In genomic region chr5:53646669-53647068, GRCm38 (mm10) we compare ENCODE assay signal across 26 mouse cellular contexts.
DNase-seq lines count a peak whose midpoint lies in the region; ATAC-seq and TF ChIP-seq lines count a peak whose summit lies in the region.
"Had no signal": no experiment of that assay in that cellular context is flagged by ENCODE, and none has a peak within 500 bp of the region (broad histone marks: within the 10 kb centered on the region; RNA-seq: fewer than 3 reads in every experiment).

No protein-coding gene starts in this region.

- TF ChIP-seq CTCF in liver, postnatal 0 days (IDR thresholded peaks at IDR 0.05; ENCODE audit: low read depth): no peak
- no peak for TF ChIP-seq CTCF in lung, postnatal 0 days (IDR thresholded peaks at IDR 0.05)
- no peak for TF ChIP-seq CTCF in stomach, postnatal 0 days (IDR thresholded peaks at IDR 0.05; ENCODE audit: low read depth)

- H3K9ac ChIP-seq in liver, postnatal 0 days (replicated peaks): no peak overlapping the region
- H3K9ac ChIP-seq in lung, postnatal 0 days (replicated peaks; ENCODE audit: low read depth): no peak overlapping the region
- H3K9ac ChIP-seq in stomach, postnatal 0 days (ENCODE audit: low read length): no peak overlapping the region
- H3K9ac ChIP-seq: forebrain, embryonic 13.5 days; heart, embryonic 12.5 days; heart, embryonic 15.5 days; hindbrain, embryonic 13.5 days had no signal

- no peak overlapping the region for H3K4me2 ChIP-seq in liver, postnatal 0 days (ENCODE audit: low read depth, low read length)
- no peak overlapping the region for H3K4me2 ChIP-seq in lung, postnatal 0 days (replicated peaks; ENCODE audit: low read depth, low read length)
- no peak overlapping the region for H3K4me2 ChIP-seq in stomach, postnatal 0 days (replicated peaks; ENCODE audit: low read depth)
- H3K4me2 ChIP-seq: forebrain, embryonic 13.5 days; heart, embryonic 12.5 days; heart, embryonic 15.5 days; hindbrain, embryonic 13.5 days had no signal

- no peak for DNase-seq in liver, postnatal 0 days
- no peak for DNase-seq in liver
- peak; percentile 70 for DNase-seq in lung, postnatal 0 days (ENCODE audit: low spot score)
- DNase-seq in lung, postnatal 36 days: no peak
- DNase-seq in stomach, postnatal 0 days (ENCODE audit: low spot score): peak; percentile 38
- no peak for DNase-seq in spleen, adult 12 weeks (ENCODE audit: low spot score)
- DNase-seq: adrenal gland, adult 8-10 months; adrenal gland, postnatal 25 days; B cell, adult 2 months; cerebellum, adult 11-12 months; cerebellum, adult 8-10 months; cerebellum, postnatal 14 days; gastrocnemius, postnatal 10 days; gastrocnemius, postnatal 36 days; heart, adult 11 months; heart, postnatal 10 days; heart, postnatal 36 days had no signal

- WGBS in liver, postnatal 0 days (ENCODE audit: insufficient replicate concordance): 69% methylated on average over 4 of the region's 9 CpGs
- WGBS in lung, postnatal 0 days: 32% methylated on average over 5 of the region's 9 CpGs
- 34% methylated on average over 4 of the region's 9 CpGs for WGBS in stomach, postnatal 0 days

- TF ChIP-seq EP300 in liver, postnatal 0 days (IDR thresholded peaks at IDR 0.05; ENCODE audit: low read depth): no peak
- TF ChIP-seq EP300 in lung, postnatal 0 days (IDR thresholded peaks at IDR 0.05): no peak
- TF ChIP-seq EP300 in stomach, postnatal 0 days (optimal IDR thresholded peaks at IDR 0.05): no peak

- no peak overlapping the region for H3K4me3 ChIP-seq in liver, postnatal 0 days (ENCODE audit: low read depth, low read length)
- H3K4me3 ChIP-seq in lung, postnatal 0 days (ENCODE audit: low read depth, low read length): no peak overlapping the region
- no peak overlapping the region for H3K4me3 ChIP-seq in stomach, postnatal 0 days (ENCODE audit: low read depth, low read length)
- H3K4me3 ChIP-seq: forebrain, embryonic 10.5 days; forebrain, embryonic 13.5 days; heart, embryonic 12.5 days; heart, embryonic 15.5 days; hindbrain, embryonic 10.5 days; hindbrain, embryonic 13.5 days had no signal

- peaks cover 28% of the 10 kb centered on the region for H3K36me3 ChIP-seq in liver, postnatal 0 days (replicated peaks; ENCODE audit: insufficient read depth, low read length)
- H3K36me3 ChIP-seq in lung, postnatal 0 days (ENCODE audit: insufficient read depth, low read length): peaks cover 5% of the 10 kb centered on the region; the same call in 1 of the 2 replicates
- H3K36me3 ChIP-seq in stomach, postnatal 0 days (ENCODE audit: control insufficient read depth, insufficient read depth, low read length): peaks cover 7% of the 10 kb centered on the region

- no peaks in the 10 kb centered on the region for H3K27me3 ChIP-seq in liver, postnatal 0 days (ENCODE audit: insufficient read depth, low read length)
- no peaks in the 10 kb centered on the region for H3K27me3 ChIP-seq in lung, postnatal 0 days (replicated peaks; ENCODE audit: insufficient read depth, low read length)
- no peaks in the 10 kb centered on the region for H3K27me3 ChIP-seq in stomach, postnatal 0 days (ENCODE audit: control insufficient read depth, insufficient read depth, low read length)
- H3K27me3 ChIP-seq: CH12.LX; forebrain, embryonic 13.5 days; heart, embryonic 12.5 days; heart, embryonic 15.5 days; hindbrain, embryonic 13.5 days had no signal

- H3K27ac ChIP-seq in liver, postnatal 0 days (ENCODE audit: low read depth): no peak overlapping the region
- no peak overlapping the region for H3K27ac ChIP-seq in lung, postnatal 0 days (ENCODE audit: low read length)
- H3K27ac ChIP-seq in stomach, postnatal 0 days (replicated peaks): no peak overlapping the region
- H3K27ac ChIP-seq: forebrain, embryonic 10.5 days; forebrain, embryonic 13.5 days; heart, embryonic 15.5 days; hindbrain, embryonic 10.5 days; hindbrain, embryonic 13.5 days had no signal

- H3K4me1 ChIP-seq in liver, postnatal 0 days (ENCODE audit: insufficient read depth): no peaks in the 10 kb centered on the region
- H3K4me1 ChIP-seq in lung, postnatal 0 days (ENCODE audit: insufficient read depth, low read depth, low read length): no peaks in the 10 kb centered on the region
- no peaks in the 10 kb centered on the region for H3K4me1 ChIP-seq in stomach, postnatal 0 days (replicated peaks; ENCODE audit: control insufficient read depth, insufficient read depth)
- H3K4me1 ChIP-seq: forebrain, embryonic 10.5 days; forebrain, embryonic 13.5 days; heart, embryonic 12.5 days; heart, embryonic 15.5 days; hindbrain, embryonic 10.5 days; hindbrain, embryonic 13.5 days had no signal

- no peaks in the 10 kb centered on the region for H3K9me3 ChIP-seq in liver, postnatal 0 days (ENCODE audit: low read length)
- H3K9me3 ChIP-seq in lung, postnatal 0 days (ENCODE audit: low read length): no peaks in the 10 kb centered on the region
- H3K9me3 ChIP-seq in stomach, postnatal 0 days (ENCODE audit: control insufficient read depth, low read length): no peaks in the 10 kb centered on the region
- H3K9me3 ChIP-seq: forebrain, embryonic 10.5 days; forebrain, embryonic 13.5 days; heart, embryonic 12.5 days; heart, embryonic 15.5 days; hindbrain, embryonic 10.5 days; hindbrain, embryonic 13.5 days had no signal

- peak; percentile 49 for ATAC-seq in liver, postnatal 0 days
- ATAC-seq in lung, postnatal 0 days: peak; percentile 41
- peak; percentile 82 for ATAC-seq in stomach, postnatal 0 days (ENCODE audit: low FRiP score, low TSS enrichment)
- ATAC-seq: forebrain, embryonic 13.5 days; forebrain, embryonic 16.5 days; hindbrain, embryonic 16.5 days had no signal

Comparison
In these comparisons a context has a peak if more than half of its experiments do, and no peak if none do; other contexts are left out.
1. DNase-seq: peak in lung, postnatal 0 days (single experiment) and stomach, postnatal 0 days (single experiment); none in liver, postnatal 0 days (single experiment), liver (single experiment), lung, postnatal 36 days (single experiment) and spleen, adult 12 weeks (single experiment).
2. Peak in every context shown above with its lines, with median percentiles within 50 percentile points of each other: ATAC-seq.